Mouse (Mus musculus) midbrain, embryonic 11.5 days (tissue): ENCODE results near the gene Vsig10. TPM values are rescaled to one million over a fixed set of nuclear protein-coding genes. Genes with fewer than 3 reads are reported as not detected.

Experiments used
- ATAC-seq: fragments of 200-750 bp; cut with Nextera tagmentation; 2 replicates; pipeline ENCODE4 v1.8.0; 2017; ENCODE audit warnings: moderate TSS enrichment, moderate library complexity; ENCODE audit not compliant: low FRiP score
- DNase-seq: peaks from one replicate; pipeline ENCODE4 v3.0.0; 2015; ENCODE audit warnings: low spot score; ENCODE audit errors: missing footprints
- H3K27ac ChIP-seq: fragments of 300-500 bp; sonication (generic); 2 replicates; pipeline ENCODE4 v1.5.1; 2014; ENCODE audit warnings: low read depth, low read length
- H3K27me3 ChIP-seq: fragments of 300-500 bp; sonication (generic); 2 replicates; pipeline ENCODE4 v1.6.1; 2014; ENCODE audit warnings: mild to moderate bottlenecking, low read length, moderate library complexity, mixed read lengths; ENCODE audit not compliant: control insufficient read depth, insufficient read depth
- H3K36me3 ChIP-seq: fragments of 300-500 bp; sonication (generic); 2 replicates; pipeline ENCODE4 v1.6.1; 2014; ENCODE audit warnings: mild to moderate bottlenecking, low read length, moderate library complexity, mixed read lengths; ENCODE audit not compliant: control insufficient read depth, insufficient read depth
- H3K4me1 ChIP-seq: fragments of 300-500 bp; sonication (generic); 2 replicates; pipeline ENCODE4 v1.6.1; 2014; ENCODE audit warnings: low read length; ENCODE audit not compliant: control insufficient read depth, insufficient read depth
- H3K4me2 ChIP-seq: fragments of 300-500 bp; sonication (generic); 2 replicates; pipeline ENCODE4 v1.6.1; 2014; ENCODE audit warnings: mild to moderate bottlenecking, moderate library complexity
- H3K4me3 ChIP-seq: fragments of 300-500 bp; sonication (generic); 2 replicates; pipeline ENCODE4 v1.5.1; 2014; ENCODE audit warnings: low read depth, low read length
- H3K9ac ChIP-seq: fragments of 300-500 bp; sonication (generic); 2 replicates; pipeline ENCODE4 v1.6.1; 2014; ENCODE audit warnings: low read length
- H3K9me3 ChIP-seq: fragments of 300-500 bp; sonication (generic); 2 replicates; pipeline ENCODE4 v1.6.1; 2016; ENCODE audit warnings: low read length; ENCODE audit not compliant: control insufficient read depth
- WGBS: fragments of 180-500 bp; shearing (Covaris S2); extraction: QIAGEN DNeasy Blood & Tissue Kit; methylation state at CpG from one replicate; pipeline ENCODE4 v1.1.7; 2014; 5-methylcytosine and 5-hydroxymethylcytosine counted together
- polyA plus RNA-seq: library from polyadenylated mRNA; unstranded; fragments of >200 nt; fragmentation: Nextera tagmentation; extraction: Ambion mirVana; gene quantifications from 2 replicates; pipeline ENCODE4 v1.2.1, GENCODE M21; 2014

The Vsig10 gene
- polyA plus RNA-seq, 1 experiment from 2014 or later, result 2.2 TPM

GRCm38 (mm10) chr5:117398007-117398550, 79.2 kb downstream of the Vsig10 start:
- H3K27me3 ChIP-seq, result no peaks in the 10 kb centered on the region
- no peaks in the 10 kb centered on the region for H3K4me1 ChIP-seq
- H3K4me3 ChIP-seq, result no peak overlapping the region
- H3K9me3 ChIP-seq, result no peaks in the 10 kb centered on the region
- 41% methylated on average over 4 of the region's 5 CpGs for WGBS
- H3K9ac ChIP-seq, result no peak overlapping the region
- H3K27ac ChIP-seq, result no peak overlapping the region
- no peaks in the 10 kb centered on the region for H3K36me3 ChIP-seq
- DNase-seq (no peak), ATAC-seq (no peak)
- no peak overlapping the region for H3K4me2 ChIP-seq

GRCm38 (mm10) chr5:117399281-117399680, 80.4 kb downstream of the Vsig10 start:
- H3K36me3 ChIP-seq, result no peaks in the 10 kb centered on the region
- WGBS, result 79% methylated on average over 9 of the region's 9 CpGs
- H3K9ac ChIP-seq, result no peak overlapping the region
- DNase-seq (no peak), ATAC-seq (no peak)
- H3K9me3 ChIP-seq, result no peaks in the 10 kb centered on the region
- no peak overlapping the region for H3K27ac ChIP-seq
- H3K4me1 ChIP-seq, result no peaks in the 10 kb centered on the region
- no peak overlapping the region for H3K4me2 ChIP-seq
- H3K27me3 ChIP-seq, result no peaks in the 10 kb centered on the region
- no peak overlapping the region for H3K4me3 ChIP-seq

GRCm38 (mm10) chr5:117403609-117404008, 84.7 kb downstream of the Vsig10 start:
- ATAC-seq (no peak), DNase-seq (no peak)
- H3K36me3 ChIP-seq, result no peaks in the 10 kb centered on the region
- no peak overlapping the region for H3K9ac ChIP-seq
- H3K4me3 ChIP-seq, result no peak overlapping the region
- no peaks in the 10 kb centered on the region for H3K9me3 ChIP-seq
- no peaks in the 10 kb centered on the region for H3K27me3 ChIP-seq
- no peaks in the 10 kb centered on the region for H3K4me1 ChIP-seq
- no peak overlapping the region for H3K4me2 ChIP-seq
- no peak overlapping the region for H3K27ac ChIP-seq
- 85% methylated on average over 8 of the region's 8 CpGs for WGBS

Other genes starting within 250 kb of the Vsig10 start
- 49.0 and 50.3 TPM in 2 replicates for gene Suds3, start 203.0 kb upstream of the Vsig10 start, polyA plus RNA-seq
- 19.3 and 19.7 TPM in 2 replicates for gene Taok3, start 199.0 kb upstream of the Vsig10 start, polyA plus RNA-seq
- gene Pebp1, start 31.5 kb upstream of the Vsig10 start, polyA plus RNA-seq, result 893 and 966 TPM in 2 replicates
- 72.7 and 84.2 TPM in 2 replicates for gene Wsb2, start 38.2 kb downstream of the Vsig10 start, polyA plus RNA-seq
- 97.7 and 102 TPM in 2 replicates for gene Rfc5, start 70.0 kb downstream of the Vsig10 start, polyA plus RNA-seq
- 0.90 and 1.3 TPM in 2 replicates for gene Ksr2, start 94.9 kb downstream of the Vsig10 start, polyA plus RNA-seq